Mouse (Mus musculus) CH12.LX (cell line): Measurements from ENCODE around the gene Pusl1. TPM values are rescaled to one million over a fixed set of nuclear protein-coding genes. Genes with fewer than 3 reads are reported as not detected.

Experiments used
- DNase-seq: peaks from one replicate; pipeline ENCODE4 v3.0.0-alpha.2; 2013; ENCODE audit errors: extremely low read depth
- H3K27ac ChIP-seq: 2 replicates; pipeline ENCODE4 v1.5.1; 2012; ENCODE audit warnings: low read depth, mild to moderate bottlenecking, control low read depth, moderate library complexity; ENCODE audit not compliant: insufficient read depth
- H3K27me3 ChIP-seq: replicated peaks from 2 replicates; pipeline ENCODE3; 2012; ENCODE audit warnings: inconsistent platforms
- H3K36me3 ChIP-seq, 2 experiments: replicated peaks in 1 of 2; 2 replicates each; pipeline versions ENCODE3 to v1.6.1; 2012; ENCODE audit warnings: inconsistent platforms in 1 of 2, low read length in 1 of 2, mild to moderate bottlenecking in 1 of 2, mixed read lengths in 1 of 2, moderate library complexity in 1 of 2; ENCODE audit not compliant: control insufficient read depth in 1 of 2, insufficient read depth in 1 of 2
- H3K4me1 ChIP-seq, 2 experiments: 2 replicates each; pipeline ENCODE4 v1.6.1; 2012; ENCODE audit warnings: inconsistent platforms in 1 of 2, moderate library complexity in 1 of 2; ENCODE audit not compliant: insufficient read depth in 2 of 2, control insufficient read depth in 1 of 2
- H3K4me2 ChIP-seq: 2 replicates; pipeline ENCODE4 v1.6.1; 2012; ENCODE audit warnings: low read depth, mild to moderate bottlenecking, control low read depth; ENCODE audit not compliant: poor library complexity, insufficient read depth, severe bottlenecking
- H3K4me3 ChIP-seq, 3 experiments: fragments of 150-350 bp in 1 of 3; sonication (generic) in 1 of 3; replicated peaks in 1 of 3; 2 replicates each; pipeline versions ENCODE3 to v1.5.1; 2011 to 2012; ENCODE audit warnings: low read depth in 2 of 3, low read length in 2 of 3, mild to moderate bottlenecking in 2 of 3, moderate library complexity in 2 of 3, control low read depth in 1 of 3, improper control_type of control experiment in 1 of 3, inconsistent platforms in 1 of 3, mixed read lengths in 1 of 3; ENCODE audit not compliant: poor library complexity in 1 of 3
- H3K79me2 ChIP-seq: replicated peaks from 2 replicates; pipeline ENCODE4 v1.6.1; 2012; ENCODE audit warnings: mild to moderate bottlenecking, moderate library complexity; ENCODE audit not compliant: control insufficient read depth, poor library complexity, insufficient read depth, severe bottlenecking; ENCODE audit errors: extremely low read depth
- H3K9ac ChIP-seq: 2 replicates; pipeline ENCODE4 v1.6.1; 2012; ENCODE audit warnings: low read depth, mild to moderate bottlenecking, control low read depth, moderate library complexity; ENCODE audit not compliant: insufficient read depth
- H3K9me3 ChIP-seq: replicated peaks from 2 replicates; pipeline ENCODE3; 2012; ENCODE audit warnings: low read length, inconsistent platforms, mixed read lengths
- BHLHE40 ChIP-seq: IDR thresholded peaks from 2 replicates; pipeline ENCODE4 v1.6.1; 2011; ENCODE audit warnings: mild to moderate bottlenecking, low read depth, low read length, improper control_type of control experiment
- CHD2 ChIP-seq: IDR thresholded peaks from 2 replicates; pipeline ENCODE4 v1.6.1; 2011; ENCODE audit warnings: low read length, improper control_type of control experiment
- E2F4 ChIP-seq: IDR thresholded peaks from 2 replicates; pipeline ENCODE4 v1.6.1; 2011; ENCODE audit warnings: low read depth, low read length, improper control_type of control experiment; ENCODE audit not compliant: insufficient replicate concordance
- ELF1 ChIP-seq: IDR thresholded peaks from 2 replicates; pipeline ENCODE4 v1.6.1; 2014; ENCODE audit warnings: low read depth, mild to moderate bottlenecking, inconsistent platforms, low read length, improper control_type of control experiment
- ETS1 ChIP-seq: conservative IDR thresholded peaks from 2 replicates; pipeline ENCODE4 v1.6.1; 2012; ENCODE audit warnings: low read depth, mild to moderate bottlenecking, inconsistent platforms, low read length, improper control_type of control experiment, moderate library complexity
- HCFC1 ChIP-seq: IDR thresholded peaks from 2 replicates; pipeline ENCODE4 v1.6.1; 2012; ENCODE audit warnings: low read depth, mild to moderate bottlenecking, inconsistent platforms, low read length, improper control_type of control experiment
- IRF4 ChIP-seq: IDR thresholded peaks from 2 replicates; pipeline ENCODE4 v1.6.1; 2014; ENCODE audit warnings: low read depth, mild to moderate bottlenecking, inconsistent platforms, low read length, improper control_type of control experiment
- JUND ChIP-seq: conservative IDR thresholded peaks from 2 replicates; pipeline ENCODE4 v1.6.1; 2011; ENCODE audit warnings: low read depth, low read length, improper control_type of control experiment
- KAT2A ChIP-seq: IDR thresholded peaks from 2 replicates; pipeline ENCODE4 v1.6.1; 2012; ENCODE audit warnings: low read length, improper control_type of control experiment, inconsistent platforms; ENCODE audit not compliant: insufficient replicate concordance
- MAFK ChIP-seq: IDR thresholded peaks from 2 replicates; pipeline ENCODE4 v1.6.1; 2011; ENCODE audit warnings: low read length, improper control_type of control experiment; ENCODE audit not compliant: insufficient replicate concordance
- MAX ChIP-seq: IDR thresholded peaks from 2 replicates; pipeline ENCODE4 v1.6.1; 2011; ENCODE audit warnings: low read length, improper control_type of control experiment
- MAZ ChIP-seq: IDR thresholded peaks from 2 replicates; pipeline ENCODE4 v1.6.1; 2012; ENCODE audit warnings: low read depth, mild to moderate bottlenecking, inconsistent platforms, low read length, improper control_type of control experiment, moderate library complexity
- MXI1 ChIP-seq: IDR thresholded peaks from 2 replicates; pipeline ENCODE4 v1.6.1; 2011; ENCODE audit warnings: mild to moderate bottlenecking, low read depth, low read length, improper control_type of control experiment
- MYC ChIP-seq: IDR thresholded peaks from 2 replicates; pipeline ENCODE4 v1.6.1; 2011; ENCODE audit warnings: low read depth, mild to moderate bottlenecking, improper control_type of control experiment, low read length
- NELFE ChIP-seq: IDR thresholded peaks from 2 replicates; pipeline ENCODE4 v1.6.1; 2011; ENCODE audit warnings: low read depth, low read length, improper control_type of control experiment
- NRF1 ChIP-seq: IDR thresholded peaks from 2 replicates; pipeline ENCODE4 v1.6.1; 2014; ENCODE audit warnings: low read depth, mild to moderate bottlenecking, inconsistent platforms, low read length, improper control_type of control experiment, moderate library complexity
- POLR2A ChIP-seq: IDR thresholded peaks from 2 replicates; pipeline ENCODE4 v1.6.1; 2011; ENCODE audit warnings: low read depth, mild to moderate bottlenecking, improper control_type of control experiment, low read length
- POLR2AphosphoS2 ChIP-seq: IDR thresholded peaks from 2 replicates; pipeline ENCODE4 v1.6.1; 2011; ENCODE audit warnings: low read depth, low read length, improper control_type of control experiment
- SIN3A ChIP-seq: IDR thresholded peaks from 2 replicates; pipeline ENCODE4 v1.6.1; 2012; ENCODE audit warnings: low read length, improper control_type of control experiment, inconsistent platforms
- TBP ChIP-seq: conservative IDR thresholded peaks from 2 replicates; pipeline ENCODE4 v1.6.1; 2011; ENCODE audit warnings: low read depth, low read length, improper control_type of control experiment
- USF2 ChIP-seq: conservative IDR thresholded peaks from 2 replicates; pipeline ENCODE4 v1.6.1; 2011; ENCODE audit warnings: low read depth, low read length, improper control_type of control experiment
- ZC3H11A ChIP-seq: IDR thresholded peaks from 2 replicates; pipeline ENCODE4 v1.6.1; 2012; ENCODE audit warnings: low read depth, mild to moderate bottlenecking, inconsistent platforms, low read length, improper control_type of control experiment
- ZKSCAN1 ChIP-seq: IDR thresholded peaks from 2 replicates; pipeline ENCODE4 v1.6.1; 2012; ENCODE audit warnings: low read depth, inconsistent platforms, low read length, improper control_type of control experiment, borderline replicate concordance
- dilution Hi-C: fragments of 300-500 bp; cut with MboI; formaldehyde crosslinking; loops from 2 replicates; pipeline ENCODE4 v1.14.3; 2020; ENCODE audit warnings: low sequenced_read_pairs; ENCODE audit not compliant: extremely low pct_unique_long_range_greater_than_20kb, extremely low pct_ligation_motif_present
- in situ Hi-C: fragments of 300-500 bp; cut with MboI; formaldehyde crosslinking; loops from 3 replicates; pipeline ENCODE4 v1.14.3; 2019; ENCODE audit warnings: low sequenced_read_pairs, low pct_ligation_motif_present, low pct_unique_long_range_greater_than_20kb, mixed read lengths
- polyA plus RNA-seq: library from polyadenylated mRNA; unstranded; fragments of >175 nt; gene quantifications from 2 replicates; pipeline ENCODE4 v1.2.1, GENCODE M21; 2012; ENCODE audit warnings: low read depth; ENCODE audit not compliant: insufficient read length
- total RNA-seq, 2 experiments: library from RNA; depleted of rRNA; stranded (reverse); fragments of 300-350 nt in 1 of 2; fragments of >200 nt in 1 of 2; gene quantifications; 2 replicates each; pipeline ENCODE4 v1.2.3; 2012 to 2014

Gene Pusl1
- total and polyA plus RNA-seq, 3 experiments: 32.1 to 45.7 (median 37.5) TPM

DNA sequence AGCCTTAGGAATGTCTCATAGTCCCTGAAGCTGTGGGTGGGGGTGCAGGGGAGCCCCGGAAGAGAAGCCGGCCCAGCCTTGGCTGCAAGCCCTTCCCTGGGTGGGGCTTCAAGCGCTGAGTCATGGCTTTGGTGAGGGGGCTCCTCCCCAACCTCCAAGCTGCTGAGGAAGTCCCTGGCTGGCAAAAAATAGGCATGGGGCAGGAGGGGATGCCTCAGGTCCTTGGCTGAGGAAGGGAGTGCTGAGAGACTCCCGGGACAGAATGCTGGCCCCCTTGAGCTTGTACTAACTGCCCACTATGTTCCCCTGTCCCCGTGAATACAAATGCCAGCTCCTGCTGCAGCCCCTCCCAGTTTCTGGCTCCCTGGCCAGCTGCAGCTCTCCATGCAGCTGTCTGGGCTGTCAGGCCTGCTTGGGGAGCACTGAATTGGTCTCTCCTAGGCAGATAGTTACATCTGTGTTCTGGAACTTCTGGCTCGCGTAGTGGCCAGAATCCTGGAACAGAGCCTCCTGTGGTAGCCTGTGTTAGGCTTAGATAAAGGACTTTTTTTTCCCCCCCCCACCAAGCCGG lies 2.8 kb upstream of the Pusl1 start:
- no peak overlapping the region for H3K27ac ChIP-seq
- peaks cover 3% of the 10 kb centered on the region for H3K9me3 ChIP-seq
- peak overlapping the region; percentile 23; the same call in 1 of the 2 replicates for H3K9ac ChIP-seq
- DNase-seq: no peak
- peaks cover 28 to 54% of the 10 kb centered on the region in 2 experiments for H3K4me1 ChIP-seq
- in situ Hi-C loops: loop anchor here (5.0 kb wide), 1 partner anchor 48 kb away; the partner anchor contains the start of gene Ube2j2
- peaks cover 17 to 43% of the 10 kb centered on the region in 2 experiments for H3K36me3 ChIP-seq
- no peaks in the 10 kb centered on the region for H3K27me3 ChIP-seq
- no peak overlapping the region for H3K4me3 ChIP-seq
- TF ChIP-seq POLR2A (no peak), HCFC1 (no peak), CHD2 (no peak), USF2 (no peak)
- peak overlapping the region; percentile 70 for H3K4me2 ChIP-seq
- H3K79me2 ChIP-seq: peaks cover 13% of the 10 kb centered on the region; the same call in 1 of the 2 replicates
- dilution Hi-C loops: no loop called here

DNA sequence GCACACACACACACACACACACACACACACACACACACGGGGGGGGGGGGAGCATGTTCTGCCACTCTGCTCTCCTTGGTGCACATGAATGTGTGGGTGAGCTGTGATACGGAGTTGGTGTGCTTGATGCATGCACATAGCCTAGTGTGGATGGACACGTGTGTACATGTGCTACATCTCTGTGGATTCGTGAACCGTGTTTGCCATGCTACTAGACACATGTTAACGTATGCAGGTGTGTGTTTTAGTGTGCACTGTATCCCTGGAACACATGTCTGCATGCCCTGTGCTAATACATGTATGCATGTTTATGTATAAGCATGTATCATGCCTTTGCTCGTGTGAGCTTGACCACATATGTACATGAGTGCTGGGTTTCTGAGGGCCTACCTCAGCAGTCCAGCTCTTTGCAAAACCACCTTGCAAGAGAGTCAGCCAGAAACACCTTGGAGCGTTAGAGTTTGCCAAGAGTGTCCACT lies 1.7 kb upstream of the Pusl1 start:
- H3K36me3 ChIP-seq: peaks cover 25 to 43% of the 10 kb centered on the region in 2 experiments
- in situ Hi-C loops: loop anchor here (5.0 kb wide), 1 partner anchor 49 kb away; the partner anchor contains the start of gene Ube2j2
- peak overlapping the region; percentile 81; the same call in 1 of the 2 replicates for H3K9ac ChIP-seq
- no peak overlapping the region for H3K27ac ChIP-seq
- H3K4me1 ChIP-seq: peaks cover 28 to 55% of the 10 kb centered on the region in 2 experiments
- H3K4me2 ChIP-seq: peak overlapping the region; percentile 76
- H3K9me3 ChIP-seq: peaks cover 3% of the 10 kb centered on the region
- DNase-seq: no peak
- H3K4me3 ChIP-seq: peak overlapping the region in 2 of 3 experiments; percentile 71 to 98
- no peaks in the 10 kb centered on the region for H3K27me3 ChIP-seq
- H3K79me2 ChIP-seq: peaks cover 13% of the 10 kb centered on the region; the same call in 1 of the 2 replicates
- dilution Hi-C loops: no loop called here
- no peak for TF ChIP-seq ZC3H11A
- peak; percentile 9; the same call in 1 of the 2 replicates for TF ChIP-seq MYC

DNA sequence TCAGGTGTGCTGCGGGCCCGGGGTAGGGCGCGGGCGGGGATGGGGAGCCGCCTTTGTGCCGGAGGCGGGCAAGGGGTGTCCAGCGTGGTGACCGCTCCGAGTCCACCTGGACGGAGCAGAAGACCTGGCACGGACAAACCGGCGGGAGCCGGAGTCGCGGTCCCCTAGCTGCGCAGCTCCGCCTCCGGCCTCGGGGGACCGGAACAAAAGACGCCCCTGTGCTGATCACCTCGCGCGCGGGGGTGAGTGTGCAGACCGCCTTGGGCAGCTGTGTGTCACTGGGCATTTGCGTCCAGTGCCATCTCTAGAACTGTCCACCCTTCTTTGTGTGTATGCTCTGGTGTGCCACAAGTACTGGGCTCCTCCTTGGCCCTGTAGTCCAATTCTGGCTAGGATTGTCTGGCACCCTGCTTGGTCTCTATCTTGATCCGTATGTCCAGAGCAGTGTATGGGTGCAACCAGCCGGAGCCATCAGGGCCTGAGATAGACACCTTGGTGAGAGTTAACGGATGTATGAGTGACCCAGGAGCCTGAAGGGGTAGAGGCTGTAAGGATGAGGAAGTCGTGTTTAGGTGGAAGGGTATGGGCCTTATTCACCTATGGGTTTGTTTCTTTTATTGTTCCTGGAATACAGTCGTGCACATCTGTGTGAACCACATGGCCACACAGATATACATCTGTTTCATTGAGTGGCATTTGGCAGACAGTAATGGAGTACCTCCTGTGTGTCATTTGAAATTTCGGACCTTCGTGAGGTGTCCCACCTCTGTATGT lies 1.0 kb upstream of the Pusl1 start:
- Histone ChIP-seq H3K9me3 (peaks cover 3% of the 10 kb centered on the region), H3K9ac (peak overlapping the region; percentile 81), H3K79me2 (peaks cover 13% of the 10 kb centered on the region; the same call in 1 of the 2 replicates), H3K4me2 (peak overlapping the region; percentile 76), H3K27ac (peak overlapping the region; percentile 91; the same call in 1 of the 2 replicates), H3K4me1 (peaks cover 28 to 55% of the 10 kb centered on the region in 2 experiments), H3K27me3 (no peaks in the 10 kb centered on the region), H3K4me3 (peak overlapping the region; percentile 70 to 98 (median 71)), H3K36me3 (peaks cover 28 to 47% of the 10 kb centered on the region in 2 experiments)
- dilution Hi-C loops (no loop called here), in situ Hi-C loops (loop anchor here (5.0 kb wide), 1 partner anchor 50 kb away; the partner anchor contains the start of gene Ube2j2)
- no peak for DNase-seq
- TF ChIP-seq JUND (no peak), MAX (no peak), E2F4 (no peak), KAT2A (no peak), BHLHE40 (no peak), SIN3A (0 out of 2 replicates have a peak, but pooled peaks have one; percentile 14), IRF4 (no peak), ZKSCAN1 (no peak), ELF1 (0 out of 2 replicates have a peak, but pooled peaks have one; percentile 7), ETS1 (no peak), POLR2AphosphoS2 (no peak), TBP (no peak), MAZ (no peak), MXI1 (no peak; the same call in 1 of the 2 replicates), NRF1 (peak; percentile 14; the same call in 1 of the 2 replicates), MAFK (no peak), NELFE (no peak)
